Mouse (Mus musculus) kidney, postnatal 10 days (tissue): ENCODE results near the gene Arhgef39.
"Not testable (repeated sequence)": the region's sequence is repeated elsewhere in the genome, so short reads cannot be mapped to it uniquely, and the experiment has no call there.

Experiments used
- DNase-seq: peaks from one replicate; pipeline ENCODE4 v3.0.0; 2021; ENCODE audit warnings: mixed read lengths

Arhgef39 gene

GRCm38 (mm10) chr4:43506536-43507185 lies 7.2 kb upstream of the Arhgef39 start, which contains the start of gene Car9:
Gene Car9, plus strand, starts transcription at chr4:43506966.
- DNase-seq = no peak

GRCm38 (mm10) chr4:43506074-43506473 lies 6.6 kb upstream of the Arhgef39 start:
- no peak for DNase-seq

- no peak for DNase-seq
These were observed 4.8 kb upstream of the Arhgef39 start for GRCm38 (mm10) chr4:43504269-43504668.

GRCm38 (mm10) chr4:43503506-43503905 lies 4.0 kb upstream of the Arhgef39 start:
- DNase-seq = peak; percentile 12

- no peak for DNase-seq
These were observed 3.5 kb upstream of the Arhgef39 start for GRCm38 (mm10) chr4:43503041-43503440.

GRCm38 (mm10) chr4:43498983-43499382 lies 512 bp downstream of the Arhgef39 start:
- peak; percentile 55 for DNase-seq

- no peak for DNase-seq
These were observed 1.5 kb downstream of the Arhgef39 start for GRCm38 (mm10) chr4:43497946-43498345.

- peak; percentile 52 for DNase-seq
These were observed 2.1 kb downstream of the Arhgef39 start for GRCm38 (mm10) chr4:43497405-43497804.

GRCm38 (mm10) chr4:43496587-43496986 lies 2.9 kb downstream of the Arhgef39 start:
- no peak for DNase-seq

GRCm38 (mm10) chr4:43493846-43494240 lies 5.7 kb downstream of the Arhgef39 start:
- DNase-seq = no peak

GRCm38 (mm10) chr4:43493186-43493845 lies 6.2 kb downstream of the Arhgef39 start:
- peak; percentile 98 for DNase-seq

- peak; percentile 95 for DNase-seq
These were observed 6.7 kb downstream of the Arhgef39 start, which contains the start of gene Ccdc107 for GRCm38 (mm10) chr4:43492821-43493185. Gene Ccdc107, plus strand, starts transcription at chr4:43492900.

GRCm38 (mm10) chr4:43492101-43492820 lies 7.2 kb downstream of the Arhgef39 start:
- DNase-seq = no peak

- no peak for DNase-seq
These were observed 8.7 kb downstream of the Arhgef39 start for GRCm38 (mm10) chr4:43490801-43491200.

GRCm38 (mm10) chr4:43489611-43490010 lies 9.9 kb downstream of the Arhgef39 start:
- no peak for DNase-seq

GRCm38 (mm10) chr4:43485666-43486065 lies 13.8 kb downstream of the Arhgef39 start:
- DNase-seq = not testable (repeated sequence)

GRCm38 (mm10) chr4:43483535-43484091 lies 15.9 kb downstream of the Arhgef39 start, which contains the start of gene Sit1:
Gene Sit1, minus strand, starts transcription at chr4:43483734.
- no peak for DNase-seq

GRCm38 (mm10) chr4:43482591-43482990 lies 16.9 kb downstream of the Arhgef39 start:
- DNase-seq = peak; percentile 14

- no peak for DNase-seq
These were observed 17.5 kb downstream of the Arhgef39 start for GRCm38 (mm10) chr4:43481894-43482456.

GRCm38 (mm10) chr4:43480985-43481384 lies 18.5 kb downstream of the Arhgef39 start:
- DNase-seq = peak; percentile 26

- peak; percentile 88 for DNase-seq
These were observed 20.3 kb downstream of the Arhgef39 start for GRCm38 (mm10) chr4:43478906-43479832.

GRCm38 (mm10) chr4:43478534-43478858 lies 21.0 kb downstream of the Arhgef39 start:
- no peak for DNase-seq
